In genomic region chr8:13530941-13531340, GRCm38 (mm10) we compare ENCODE assay signal across 8 mouse cellular contexts. TPM values are rescaled to one million over a fixed set of nuclear protein-coding genes. Genes with fewer than 3 reads are reported as not detected.
DNase-seq lines count a peak whose midpoint lies in the region.

No protein-coding gene starts in this region.

- peak; percentile 98 for DNase-seq in 3T3-L1 (ENCODE audit: low read depth, low spot score)
- peak; percentile 93 for DNase-seq in adrenal gland, adult 2 months
- DNase-seq in fibroblast of lung, adult 2 months (ENCODE audit: low read depth): peak; percentile 79
- DNase-seq in heart, postnatal 25 days (ENCODE audit: low spot score): peak; percentile 86
- DNase-seq in layer of hippocampus, adult 9-11 months: peak; percentile 72
- peak; percentile 89 to 96 for DNase-seq in lung, postnatal 4 days
- DNase-seq in spleen, adult 12 weeks (ENCODE audit: low spot score): peak; percentile 4
- DNase-seq in thymus, postnatal 25 days: no peak

- intact Hi-C loops in heart, postnatal 25 days (cut with DNase I): loop anchor here (1.0 kb wide), 1 partner anchor 39 kb away; no protein-coding TSS in a partner anchor

RNA-seq across cellular contexts. Expression of gene 1700029H14Rik, which starts 31.3 kb away (rescaled TPM):
- not detected for total RNA-seq in adrenal gland, adult 2 months (2021)
- not detected in 2 replicates for polyA plus RNA-seq in adrenal gland, adult 2 months (2012; rRNA removed)
- not detected for total RNA-seq in heart, postnatal 25 days (2021)

RNA-seq across cellular contexts. Expression of gene Gas6, which starts 36.7 kb away (rescaled TPM):
- total RNA-seq in adrenal gland, adult 2 months (2021): 100 to 1,000 TPM; 127 to 450 TPM
- 260 and 429 TPM in 2 replicates for polyA plus RNA-seq in adrenal gland, adult 2 months (2012; rRNA removed)
- total RNA-seq in heart, postnatal 25 days (2021): 100 to 1,000 TPM; 123 to 126 TPM
